Comparison of ENCODE assay signal across 19 mouse cellular contexts in the genomic region with DNA sequence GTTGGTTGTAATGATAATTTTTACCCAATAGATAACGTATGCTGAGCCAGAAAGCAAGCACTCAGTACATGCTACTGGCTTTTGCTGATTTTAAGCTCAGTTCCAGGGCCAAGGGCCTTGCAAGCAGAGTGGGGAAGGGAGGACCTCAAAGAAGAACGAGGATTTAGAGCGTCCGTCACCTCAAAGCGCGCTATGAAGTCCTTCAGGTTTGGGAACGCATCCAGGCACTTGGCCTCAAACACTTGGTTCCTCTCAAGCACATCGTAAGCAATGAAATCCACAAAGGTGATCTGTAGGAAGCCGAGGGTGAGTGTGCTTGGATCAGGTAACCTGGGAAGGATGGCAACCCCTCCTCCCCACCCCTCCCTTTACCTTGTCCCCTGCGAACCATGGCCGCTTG. TPM values are rescaled to one million over a fixed set of nuclear protein-coding genes. Genes with fewer than 3 reads are reported as not detected.
"Had no signal": no experiment of that assay in that cellular context is flagged by ENCODE, and none has a peak within 500 bp of the region (broad histone marks: within the 10 kb centered on the region; RNA-seq: fewer than 3 reads in every experiment).

No protein-coding gene starts in this region.

- H3K27ac ChIP-seq: limb, embryonic 12.5 days; liver, embryonic 13.5 days; midbrain, embryonic 13.5 days; neural tube, embryonic 12.5 days had no signal

- DNase-seq: kidney, adult 8-10 months; kidney, postnatal 25 days; layer of hippocampus, adult 9-11 months; liver; liver, embryonic 13.5 days; lung, embryonic 14.5 days; right cerebral cortex, adult 18-20 months; right cerebral cortex, postnatal 25 days; thymus, adult 2 months; thymus, postnatal 25 days had no signal

- ATAC-seq: intestine, embryonic 16.5 days; midbrain, embryonic 13.5 days had no signal

- H3K4me2 ChIP-seq: limb, embryonic 12.5 days; liver, embryonic 13.5 days; lung, embryonic 14.5 days; midbrain, embryonic 13.5 days; neural tube, embryonic 12.5 days had no signal

- H3K9me3 ChIP-seq: limb, embryonic 12.5 days; liver, embryonic 13.5 days; midbrain, embryonic 13.5 days; neural tube, embryonic 12.5 days had no signal

- H3K4me3 ChIP-seq: limb, embryonic 12.5 days; liver, embryonic 13.5 days; midbrain, embryonic 13.5 days; myocyte; neural tube, embryonic 12.5 days had no signal

- H3K9ac ChIP-seq: limb, embryonic 12.5 days; liver, embryonic 13.5 days; lung, embryonic 14.5 days; midbrain, embryonic 13.5 days; neural tube, embryonic 12.5 days had no signal

- H3K36me3 ChIP-seq: limb, embryonic 12.5 days; liver, embryonic 13.5 days; midbrain, embryonic 13.5 days; neural tube, embryonic 12.5 days had no signal

- H3K27me3 ChIP-seq: limb, embryonic 12.5 days; liver, embryonic 13.5 days; midbrain, embryonic 13.5 days; neural tube, embryonic 12.5 days had no signal

RNA-seq across cellular contexts. Expression of a gene that starts 14.9 kb away (rescaled TPM):
- total RNA-seq: megakaryocyte-erythroid progenitor cell, adult 5-6 weeks had no signal
- polyA plus RNA-seq: myocyte had no signal

RNA-seq across cellular contexts. Expression of a gene that starts 40.4 kb away (rescaled TPM):
- total RNA-seq: left cerebral cortex, postnatal 36 days; megakaryocyte-erythroid progenitor cell, adult 5-6 weeks had no signal
- polyA plus RNA-seq: limb, embryonic 12.5 days; midbrain, embryonic 13.5 days; myocyte; neural tube, embryonic 12.5 days had no signal

RNA-seq across cellular contexts. Expression of a gene that starts 51.7 kb away (rescaled TPM):
- total RNA-seq: left cerebral cortex, postnatal 36 days; megakaryocyte-erythroid progenitor cell, adult 5-6 weeks had no signal
- polyA plus RNA-seq: kidney, embryonic 16.5 days; limb, embryonic 12.5 days; liver, embryonic 13.5 days; lung, embryonic 14.5 days; midbrain, embryonic 13.5 days; myocyte; neural tube, embryonic 12.5 days; urinary bladder, adult 2 months had no signal
